Mouse (Mus musculus) lung, postnatal 25 days (tissue): ENCODE measurements around the gene Mbnl3.

Source experiments
- DNase-seq: peaks from one replicate; pipeline ENCODE4 v3.0.0; 2022; ENCODE audit warnings: low spot score

Gene Mbnl3

GRCm38 (mm10) chrX:51206432-51206831 is at the start of gene Mbnl3:
TSS of gene Mbnl3 (minus strand) at chrX:51206532.
- DNase-seq = no peak

GRCm38 (mm10) chrX:51205548-51206324 is 596 bp downstream of the Mbnl3 start:
- peak; percentile 12 for DNase-seq

- DNase-seq = peak; percentile 64
Measured at GRCm38 (mm10) chrX:51204626-51205547, 1.4 kb downstream of the Mbnl3 start.

GRCm38 (mm10) chrX:51197012-51197411 is 9.3 kb downstream of the Mbnl3 start:
- DNase-seq = no peak

GRCm38 (mm10) chrX:51171914-51172313 is 34.4 kb downstream of the Mbnl3 start:
- no peak for DNase-seq

- DNase-seq = no peak
Measured at GRCm38 (mm10) chrX:51171413-51171812, 34.9 kb downstream of the Mbnl3 start.

GRCm38 (mm10) chrX:51170404-51170803 is 35.9 kb downstream of the Mbnl3 start:
- no peak for DNase-seq

- DNase-seq = peak; percentile 54
Measured at GRCm38 (mm10) chrX:51169476-51170045, 36.8 kb downstream of the Mbnl3 start.

GRCm38 (mm10) chrX:51167976-51168375 is 38.4 kb downstream of the Mbnl3 start:
- DNase-seq = no peak

- DNase-seq = no peak
Measured at GRCm38 (mm10) chrX:51164766-51165165, 41.6 kb downstream of the Mbnl3 start.

GRCm38 (mm10) chrX:51148436-51148835 is 57.9 kb downstream of the Mbnl3 start:
- DNase-seq = no peak

- DNase-seq = peak; percentile 45
Measured at GRCm38 (mm10) chrX:51146351-51146750, 60.0 kb downstream of the Mbnl3 start.

- no peak for DNase-seq
Measured at GRCm38 (mm10) chrX:51140055-51140454, 66.3 kb downstream of the Mbnl3 start.

- DNase-seq = no peak
Measured at GRCm38 (mm10) chrX:51131325-51131724, 75.0 kb downstream of the Mbnl3 start.

- DNase-seq = no peak
Measured at GRCm38 (mm10) chrX:51102748-51103147, 103.6 kb downstream of the Mbnl3 start.

- DNase-seq = no peak
Measured at GRCm38 (mm10) chrX:51084972-51085371, 121.4 kb downstream of the Mbnl3 start.

- no peak for DNase-seq
Measured at GRCm38 (mm10) chrX:51084211-51084610, 122.1 kb downstream of the Mbnl3 start.

- DNase-seq = peak; percentile 15
Measured at GRCm38 (mm10) chrX:51076744-51077143, 129.6 kb downstream of the Mbnl3 start.
